Mouse (Mus musculus): Measurements from ENCODE around the gene Rab7. TPM values are rescaled to one million over a fixed set of nuclear protein-coding genes. Genes with fewer than 3 reads are reported as not detected.

Gene Rab7
- polyA plus RNA-seq (2014; fragmentation: Illumina TruSeq; extraction: RNeasy Lipid Tissue Mini Kit (QIAGEN cat#74804); ENCODE audit: low read depth, low replicate concordance): 441 TPM

GRCm38 (mm10) chr6:88044577-88045405 lies at the start of gene Rab7:
Gene Rab7, minus strand, starts transcription at chr6:88045270.

GRCm38 (mm10) chr6:88084278-88085151 lies 39.4 kb upstream of the Rab7 start, which contains the start of gene Rpn1:
Gene Rpn1, plus strand, starts transcription at chr6:88084482.

GRCm38 (mm10) chr6:87981547-87982256 lies 63.4 kb downstream of the Rab7 start, which contains the start of gene H1fx:
Gene H1fx, minus strand, starts transcription at chr6:87981637.

Other genes starting within 250 kb of the Rab7 start
- 5.8 TPM for gene Rab43, start 233.1 kb downstream of the Rab7 start, polyA plus RNA-seq (2014; fragmentation: Illumina TruSeq; extraction: RNeasy Lipid Tissue Mini Kit (QIAGEN cat#74804); ENCODE audit: low read depth, low replicate concordance)
- gene Gm45140, start 209.5 kb downstream of the Rab7 start, polyA plus RNA-seq (2014; fragmentation: Illumina TruSeq; extraction: RNeasy Lipid Tissue Mini Kit (QIAGEN cat#74804); ENCODE audit: low read depth, low replicate concordance): not detected
- gene Isy1, start 206.5 kb downstream of the Rab7 start, polyA plus RNA-seq (2014; fragmentation: Illumina TruSeq; extraction: RNeasy Lipid Tissue Mini Kit (QIAGEN cat#74804); ENCODE audit: low read depth, low replicate concordance): 15.8 TPM
- gene Cnbp, start 194.2 kb downstream of the Rab7 start, polyA plus RNA-seq (2014; fragmentation: Illumina TruSeq; extraction: RNeasy Lipid Tissue Mini Kit (QIAGEN cat#74804); ENCODE audit: low read depth, low replicate concordance): 1,128 TPM
- 31.1 TPM for gene Copg1, start 157.5 kb downstream of the Rab7 start, polyA plus RNA-seq (2014; fragmentation: Illumina TruSeq; extraction: RNeasy Lipid Tissue Mini Kit (QIAGEN cat#74804); ENCODE audit: low read depth, low replicate concordance)
- gene Hmces, start 131.3 kb downstream of the Rab7 start, polyA plus RNA-seq (2014; fragmentation: Illumina TruSeq; extraction: RNeasy Lipid Tissue Mini Kit (QIAGEN cat#74804); ENCODE audit: low read depth, low replicate concordance): 5.5 TPM
- gene H1fx, start 63.6 kb downstream of the Rab7 start, polyA plus RNA-seq (2014; fragmentation: Illumina TruSeq; extraction: RNeasy Lipid Tissue Mini Kit (QIAGEN cat#74804); ENCODE audit: low read depth, low replicate concordance): not detected
- gene Rpn1, start 39.2 kb upstream of the Rab7 start, polyA plus RNA-seq (2014; fragmentation: Illumina TruSeq; extraction: RNeasy Lipid Tissue Mini Kit (QIAGEN cat#74804); ENCODE audit: low read depth, low replicate concordance): 144 TPM
- 10.2 TPM for gene Gata2, start 148.6 kb upstream of the Rab7 start, polyA plus RNA-seq (2014; fragmentation: Illumina TruSeq; extraction: RNeasy Lipid Tissue Mini Kit (QIAGEN cat#74804); ENCODE audit: low read depth, low replicate concordance)
- gene Dnajb8, start 177.0 kb upstream of the Rab7 start, polyA plus RNA-seq (2014; fragmentation: Illumina TruSeq; extraction: RNeasy Lipid Tissue Mini Kit (QIAGEN cat#74804); ENCODE audit: low read depth, low replicate concordance): not detected

All from adrenal gland, adult 10 weeks (tissue).